In the genomic region with DNA sequence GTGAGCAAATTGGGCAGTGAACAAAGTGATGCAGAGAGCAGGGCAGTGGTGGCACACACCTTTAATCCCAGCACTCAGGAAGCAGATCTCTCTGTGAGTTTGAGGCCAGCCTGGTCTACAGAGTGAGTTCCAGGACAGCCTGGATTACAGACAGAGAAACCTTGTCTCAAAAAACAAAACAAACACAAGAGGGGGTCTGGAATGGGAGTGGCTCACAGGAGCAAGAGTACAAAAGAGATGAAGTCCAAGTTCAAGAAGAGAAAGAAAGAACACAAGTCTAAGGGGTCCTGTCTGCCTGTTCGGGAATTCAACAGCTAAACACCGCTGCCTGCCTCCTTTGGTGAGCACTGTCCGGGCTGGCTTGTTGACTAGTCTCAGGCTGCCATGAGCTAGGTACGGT, we compare ENCODE assay signal across 21 mouse cellular contexts. TPM values are rescaled to one million over a fixed set of nuclear protein-coding genes. Genes with fewer than 3 reads are reported as not detected.
A peak's percentile ranks its signal among the peaks of the same experiment; 100 is the strongest.
DNase-seq lines count a peak whose midpoint lies in the region; ATAC-seq and TF ChIP-seq lines count a peak whose summit lies in the region.
"Had no signal": no experiment of that assay in that cellular context is flagged by ENCODE, and none has a peak within 500 bp of the region (broad histone marks: within the 10 kb centered on the region; RNA-seq: fewer than 3 reads in every experiment).

No protein-coding gene starts in this region.

- ATAC-seq in forebrain, embryonic 16.5 days = no peak
- ATAC-seq in hindbrain, embryonic 16.5 days = no peak
- ATAC-seq in hindbrain, postnatal 0 days = no peak
- ATAC-seq: activated CD4-positive, CD25-positive, alpha-beta regulatory T cell, adult 4 months; forebrain, embryonic 15.5 days; Patski had no signal

- no peak for TF ChIP-seq CTCF in hindbrain, postnatal 0 days (IDR thresholded peaks at IDR 0.05; ENCODE audit: low read depth)

- H3K4me1 ChIP-seq in forebrain, embryonic 10.5 days = peaks cover 35% of the 10 kb centered on the region
- H3K4me1 ChIP-seq in forebrain, embryonic 16.5 days (replicated peaks; ENCODE audit: control insufficient read depth, insufficient read depth, low read length) = peaks cover 34% of the 10 kb centered on the region
- H3K4me1 ChIP-seq in hindbrain, embryonic 16.5 days (ENCODE audit: control insufficient read depth, insufficient read depth, low read depth, low read length) = peaks cover 15% of the 10 kb centered on the region
- peaks cover 8% of the 10 kb centered on the region for H3K4me1 ChIP-seq in hindbrain, postnatal 0 days (ENCODE audit: insufficient read depth, low read length)

- no peak overlapping the region for H3K4me3 ChIP-seq in forebrain, embryonic 10.5 days
- no peak overlapping the region for H3K4me3 ChIP-seq in forebrain, embryonic 16.5 days (replicated peaks; ENCODE audit: low read length)
- no peak overlapping the region for H3K4me3 ChIP-seq in hindbrain, embryonic 16.5 days (ENCODE audit: low read length)
- H3K4me3 ChIP-seq in hindbrain, postnatal 0 days (ENCODE audit: low read length) = no peak overlapping the region
- H3K4me3 ChIP-seq: embryonic facial prominence, embryonic 13.5 days; embryonic facial prominence, embryonic 15.5 days; erythroblast, embryonic 14.5 days; forebrain, embryonic 12.5 days; forebrain, embryonic 15.5 days had no signal

- no peaks in the 10 kb centered on the region for H3K9me3 ChIP-seq in forebrain, embryonic 10.5 days
- H3K9me3 ChIP-seq in forebrain, embryonic 16.5 days (ENCODE audit: control insufficient read depth, low read length) = no peaks in the 10 kb centered on the region
- no peaks in the 10 kb centered on the region for H3K9me3 ChIP-seq in hindbrain, embryonic 16.5 days (ENCODE audit: control insufficient read depth, low read length)
- H3K9me3 ChIP-seq in hindbrain, postnatal 0 days (ENCODE audit: low read length) = no peaks in the 10 kb centered on the region
- H3K9me3 ChIP-seq: embryonic facial prominence, embryonic 15.5 days; forebrain, embryonic 15.5 days; G1E had no signal

- peaks cover 21% of the 10 kb centered on the region for H3K36me3 ChIP-seq in forebrain, embryonic 10.5 days (replicated peaks)
- H3K36me3 ChIP-seq in forebrain, embryonic 16.5 days (ENCODE audit: control insufficient read depth, insufficient read depth) = peaks cover 18% of the 10 kb centered on the region
- peaks cover 17% of the 10 kb centered on the region for H3K36me3 ChIP-seq in hindbrain, embryonic 16.5 days (ENCODE audit: control insufficient read depth, insufficient read depth, low read length)
- peaks cover 20% of the 10 kb centered on the region for H3K36me3 ChIP-seq in hindbrain, postnatal 0 days (ENCODE audit: insufficient read depth, low read length)
- H3K36me3 ChIP-seq: embryonic facial prominence, embryonic 15.5 days; G1E had no signal

- H3K4me2 ChIP-seq in forebrain, embryonic 16.5 days (ENCODE audit: low read length) = no peak overlapping the region
- H3K4me2 ChIP-seq in hindbrain, embryonic 16.5 days (ENCODE audit: low read length) = no peak overlapping the region
- no peak overlapping the region for H3K4me2 ChIP-seq in hindbrain, postnatal 0 days (ENCODE audit: low read depth, low read length)
- H3K4me2 ChIP-seq: embryonic facial prominence, embryonic 13.5 days; embryonic facial prominence, embryonic 15.5 days; forebrain, embryonic 12.5 days; forebrain, embryonic 15.5 days had no signal

- no peak for DNase-seq in forebrain, embryonic 10.5 days (ENCODE audit: extremely low spot score, low spot score)
- no peak for DNase-seq in hindbrain, postnatal 0 days (ENCODE audit: low spot score)
- DNase-seq in R1 (ENCODE audit: low read depth, low spot score) = peak; percentile 80
- no peak for DNase-seq in kidney, adult 11 months
- no peak for DNase-seq in right cerebral cortex, postnatal 10 days (ENCODE audit: low spot score in 2 of 2)
- DNase-seq: adrenal gland, adult 8-10 months; adrenal gland, postnatal 14 days; adrenal gland, postnatal 36 days; cerebellum, adult 11-12 months; cerebellum, postnatal 10 days; cerebellum, postnatal 25 days had no signal

- 0 out of 2 replicates have a peak overlapping the region, but pooled peaks have one; percentile 40 for H3K27ac ChIP-seq in forebrain, embryonic 10.5 days
- no peak overlapping the region for H3K27ac ChIP-seq in forebrain, embryonic 16.5 days (ENCODE audit: low read length)
- no peak overlapping the region for H3K27ac ChIP-seq in hindbrain, embryonic 16.5 days (ENCODE audit: low read depth, low read length)
- no peak overlapping the region for H3K27ac ChIP-seq in hindbrain, postnatal 0 days
- H3K27ac ChIP-seq: embryonic facial prominence, embryonic 13.5 days; embryonic facial prominence, embryonic 15.5 days had no signal

- no peak overlapping the region for H3K9ac ChIP-seq in forebrain, embryonic 16.5 days (replicated peaks; ENCODE audit: low read depth, low read length)
- peak overlapping the region; percentile 13; the same call in 1 of the 2 replicates for H3K9ac ChIP-seq in hindbrain, embryonic 16.5 days (ENCODE audit: low read depth, low read length)
- H3K9ac ChIP-seq in hindbrain, postnatal 0 days (replicated peaks; ENCODE audit: low read length) = no peak overlapping the region
- H3K9ac ChIP-seq: embryonic facial prominence, embryonic 13.5 days; embryonic facial prominence, embryonic 15.5 days; forebrain, embryonic 12.5 days; forebrain, embryonic 15.5 days had no signal

- H3K27me3 ChIP-seq in forebrain, embryonic 10.5 days (ENCODE audit: poor library complexity, severe bottlenecking) = peaks cover 15% of the 10 kb centered on the region
- H3K27me3 ChIP-seq in forebrain, embryonic 16.5 days (replicated peaks; ENCODE audit: control insufficient read depth, insufficient read depth, low read length) = no peaks in the 10 kb centered on the region
- no peaks in the 10 kb centered on the region for H3K27me3 ChIP-seq in hindbrain, embryonic 16.5 days (replicated peaks; ENCODE audit: control insufficient read depth, insufficient read depth, low read length)
- no peaks in the 10 kb centered on the region for H3K27me3 ChIP-seq in hindbrain, postnatal 0 days (ENCODE audit: insufficient read depth, low read length)
- H3K27me3 ChIP-seq: embryonic facial prominence, embryonic 13.5 days; embryonic facial prominence, embryonic 15.5 days; forebrain, embryonic 15.5 days; Patski had no signal

- 82% methylated on average over 4 of the region's 4 CpGs for WGBS in forebrain, embryonic 10.5 days
- 53% methylated on average over 4 of the region's 4 CpGs for WGBS in forebrain, embryonic 16.5 days
- 65% methylated on average over 4 of the region's 4 CpGs for WGBS in hindbrain, embryonic 16.5 days
- WGBS in hindbrain, postnatal 0 days = 60% methylated on average over 4 of the region's 4 CpGs

RNA-seq across cellular contexts. Expression of gene Bdh1, which starts 13.1 kb away (rescaled TPM):
- 14.4 and 16.6 TPM in 2 replicates for polyA plus RNA-seq in forebrain, embryonic 10.5 days (2016; fragmentation: Nextera tagmentation; extraction: Ambion mirVana)
- polyA plus RNA-seq in forebrain, embryonic 16.5 days (2015; fragmentation: Nextera tagmentation; extraction: Ambion mirVana) = 152 and 155 TPM in 2 replicates
- polyA plus RNA-seq in hindbrain, embryonic 16.5 days (2015; fragmentation: Nextera tagmentation; extraction: Ambion mirVana) = 141 and 145 TPM in 2 replicates
- total RNA-seq in hindbrain, postnatal 0 days (2014; rRNA removed) = 102 and 108 TPM in 2 replicates
- 134 and 137 TPM in 2 replicates for polyA plus RNA-seq in hindbrain, postnatal 0 days (2015; fragmentation: Nextera tagmentation; extraction: Ambion mirVana)
- polyA plus RNA-seq: G1E had no signal
